Mouse (Mus musculus) left cerebral cortex, adult 2 months (tissue): ENCODE measurements around the gene Elavl4. TPM values are rescaled to one million over a fixed set of nuclear protein-coding genes. Genes with fewer than 3 reads are reported as not detected.
A peak's percentile ranks its signal among the peaks of the same experiment; 100 is the strongest.

Source experiments
- DNase-seq, 2 experiments: peaks; one replicate each; pipeline ENCODE4 v3.0.0; 2021 to 2022; ENCODE audit warnings: low spot score in 2 of 2, mixed read lengths in 1 of 2; ENCODE audit errors: extremely low spot score in 1 of 2
- H3K27ac ChIP-seq: fragments of 200-600 bp; 2 replicates; pipeline ENCODE4 v1.8.1; 2022
- H3K4me3 ChIP-seq: fragments of 200-600 bp; 2 replicates; pipeline ENCODE4 v1.8.1; 2022
- CTCF ChIP-seq: fragments of 200-600 bp; IDR thresholded peaks from 2 replicates; pipeline ENCODE4 v1.8.1; 2022; ENCODE audit warnings: antibody characterized with exemption, mild to moderate bottlenecking, moderate library complexity
- intact Hi-C: fragments of 180-260 bp; cut with DNase I; formaldehyde crosslinking; loops from one replicate; pipeline ENCODE4 v1.15.1; 2025
- total RNA-seq, 2 experiments: library from RNA; stranded (reverse); gene quantifications; 2 replicates each; pipeline ENCODE4 v1.2.3; 2021

The Elavl4 gene
- total RNA-seq, 2 experiments from 2014 or later: 95.9 to 117 TPM

DNA sequence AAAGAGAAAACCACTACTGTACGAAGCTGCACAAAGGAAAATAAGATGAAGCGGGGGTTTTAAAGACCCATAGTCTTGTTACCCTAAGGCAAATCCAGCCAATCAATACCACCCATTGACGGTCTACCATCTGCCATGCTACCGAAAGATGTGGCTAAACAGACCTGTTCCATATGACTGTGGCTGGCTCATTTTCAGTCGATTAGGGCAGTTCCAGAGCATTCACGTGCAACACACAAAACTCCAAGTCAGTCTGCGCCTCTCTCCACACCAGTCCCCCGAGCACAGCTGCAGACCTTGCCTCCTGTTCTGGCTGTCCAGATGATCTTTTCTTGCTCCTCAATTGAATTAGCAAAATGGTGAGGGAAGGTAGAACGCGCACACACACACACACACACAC lies 59.2 kb downstream of the Elavl4 start:
- no peak overlapping the region for H3K4me3 ChIP-seq
- no peak for TF ChIP-seq CTCF
- intact Hi-C loops: no loop called here
- H3K27ac ChIP-seq: no peak overlapping the region
- DNase-seq: no peak

DNA sequence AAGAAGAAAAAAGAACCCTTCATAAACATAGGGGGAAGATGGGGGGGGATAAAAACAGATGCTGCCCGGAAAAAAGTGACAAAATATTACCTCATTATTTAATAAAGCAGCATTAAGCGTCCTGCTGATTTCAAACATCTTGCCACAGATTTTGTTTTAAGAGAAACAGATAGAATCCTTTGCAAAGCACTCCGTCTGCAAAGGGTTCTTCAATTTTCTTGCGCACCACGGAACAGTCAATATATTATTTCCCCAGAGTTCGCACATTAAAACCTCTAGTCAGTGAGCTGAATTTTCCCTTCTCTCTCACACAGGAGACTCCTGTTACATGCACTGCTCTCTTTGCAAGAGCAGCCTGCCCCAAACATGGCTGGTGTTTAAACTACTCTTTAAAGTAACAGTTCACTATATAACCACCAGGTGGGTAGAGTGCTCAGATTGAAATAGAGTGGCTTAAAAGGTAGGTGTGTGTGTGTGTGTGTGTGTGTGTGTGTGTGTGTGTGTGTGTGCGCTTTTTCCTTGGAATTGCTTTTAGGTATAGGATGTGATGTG lies 61.1 kb downstream of the Elavl4 start:
- peak; percentile 33 for TF ChIP-seq CTCF
- no peak for DNase-seq
- Histone ChIP-seq H3K27ac (peak overlapping the region; percentile 45; the same call in 1 of the 2 replicates), H3K4me3 (peak overlapping the region; percentile 52)
- intact Hi-C loops: no loop called here

DNA sequence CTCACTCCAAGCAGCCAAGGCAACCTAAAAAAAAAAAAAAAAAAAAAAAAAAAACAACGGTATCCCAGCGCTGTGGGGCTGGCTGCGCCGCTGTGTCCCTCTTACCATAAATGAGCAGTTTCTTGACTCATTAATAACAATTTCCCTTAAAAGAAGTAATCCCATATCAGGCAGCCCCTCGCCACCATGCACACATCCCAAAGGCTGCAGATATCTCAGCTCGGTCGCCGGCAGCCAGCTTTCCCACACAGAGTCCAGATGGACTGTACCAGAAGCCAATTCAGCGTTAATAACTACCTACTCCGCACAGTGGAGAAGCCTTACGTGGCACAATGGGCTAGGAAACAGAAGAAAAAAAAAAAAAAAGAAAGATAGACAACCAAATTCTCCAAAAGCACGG lies 61.7 kb downstream of the Elavl4 start:
- intact Hi-C loops: no loop called here
- DNase-seq: peak in 1 of 2 experiments; percentile 35
- Histone ChIP-seq H3K27ac (peak overlapping the region; percentile 78), H3K4me3 (peak overlapping the region; percentile 52)
- no peak for TF ChIP-seq CTCF

DNA sequence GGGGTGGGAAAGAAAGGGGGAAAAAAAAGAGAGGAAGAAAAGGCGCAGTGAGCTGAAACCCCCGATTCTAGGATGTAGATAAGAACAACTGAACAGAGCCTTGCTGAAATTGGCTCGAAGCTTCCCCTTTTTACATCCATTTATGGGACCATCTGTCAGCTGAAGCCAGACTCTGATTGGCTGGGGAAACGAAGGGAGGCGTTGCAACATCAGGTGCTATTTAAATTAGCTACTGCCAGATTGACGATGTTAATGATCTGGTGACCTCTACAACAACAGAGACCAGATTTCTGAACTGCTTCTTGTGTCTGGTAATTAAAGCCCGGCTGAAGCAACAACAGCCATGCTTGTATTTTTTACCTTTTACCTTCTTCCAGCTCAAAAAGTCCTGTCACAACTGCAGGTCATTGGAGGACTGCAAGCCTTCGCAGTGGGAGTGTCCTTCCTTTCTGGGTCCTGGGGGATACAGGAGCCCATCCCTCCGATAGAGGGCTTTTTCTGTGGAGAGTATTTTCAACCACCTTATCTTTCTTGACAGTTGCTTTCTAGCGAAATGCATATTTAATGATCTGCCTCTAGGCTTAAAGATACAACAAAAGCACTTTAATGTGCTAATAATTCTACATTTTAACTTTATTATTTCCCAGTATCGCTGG lies 64.2 kb downstream of the Elavl4 start:
- Histone ChIP-seq H3K27ac (peak overlapping the region; percentile 96), H3K4me3 (peak overlapping the region; percentile 61)
- intact Hi-C loops: loop anchor here (2.0 to 10.0 kb wide), 5 partner anchors 63 to 305 kb away; partner anchors contain the start of gene Elavl4
- DNase-seq: peak; percentile 52 to 53
- no peak; the same call in 1 of the 2 replicates for TF ChIP-seq CTCF

DNA sequence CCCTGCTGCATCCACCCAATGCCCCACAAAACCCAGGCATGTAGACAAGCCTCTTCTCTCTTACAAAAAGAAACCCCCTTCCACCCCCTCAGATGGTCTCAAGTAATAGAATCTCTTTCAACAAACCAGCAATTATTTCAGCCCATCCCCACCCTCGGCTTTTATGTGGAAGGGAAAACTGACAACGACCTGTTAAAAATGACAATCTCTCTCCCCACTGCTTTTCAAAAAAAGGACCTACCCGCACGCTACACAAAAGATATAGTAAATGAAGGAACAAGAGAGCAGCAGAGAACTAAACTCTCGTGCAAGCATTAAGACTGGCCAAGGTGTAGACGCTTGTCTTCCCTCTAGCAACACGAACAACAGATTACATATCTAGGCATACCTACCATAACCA lies 64.9 kb downstream of the Elavl4 start:
- peak overlapping the region; percentile 61 for H3K4me3 ChIP-seq
- intact Hi-C loops: loop anchor here (2.0 to 10.0 kb wide), 4 partner anchors 64 to 305 kb away; partner anchors contain the start of gene Elavl4
- peak overlapping the region; percentile 96 for H3K27ac ChIP-seq
- no peak for TF ChIP-seq CTCF
- DNase-seq: no peak

DNA sequence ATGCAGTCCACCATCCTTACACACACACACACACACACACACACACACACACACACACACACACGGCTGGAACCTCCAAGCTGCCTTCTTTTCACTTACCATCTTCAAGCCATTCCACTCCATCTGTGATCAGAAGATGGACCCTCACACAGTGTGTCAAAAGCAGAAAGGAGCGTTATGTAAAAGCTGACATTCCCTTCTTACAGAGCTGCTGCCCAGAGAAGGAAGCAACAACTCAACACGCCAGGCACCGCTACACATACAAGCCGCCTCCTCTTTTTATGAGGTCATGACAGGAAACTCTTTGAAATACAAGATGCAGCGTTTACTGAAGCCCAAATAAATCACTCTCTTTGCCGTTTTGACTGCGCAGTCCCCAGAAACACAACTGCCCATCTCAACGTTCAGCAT lies 65.3 kb downstream of the Elavl4 start:
- Histone ChIP-seq H3K4me3 (peak overlapping the region; percentile 61), H3K27ac (peak overlapping the region; percentile 96)
- TF ChIP-seq CTCF: no peak
- peak; percentile 44 to 47 for DNase-seq
- intact Hi-C loops: loop anchor here (2.0 to 10.0 kb wide), 4 partner anchors 64 to 304 kb away; partner anchors contain the start of gene Elavl4

DNA sequence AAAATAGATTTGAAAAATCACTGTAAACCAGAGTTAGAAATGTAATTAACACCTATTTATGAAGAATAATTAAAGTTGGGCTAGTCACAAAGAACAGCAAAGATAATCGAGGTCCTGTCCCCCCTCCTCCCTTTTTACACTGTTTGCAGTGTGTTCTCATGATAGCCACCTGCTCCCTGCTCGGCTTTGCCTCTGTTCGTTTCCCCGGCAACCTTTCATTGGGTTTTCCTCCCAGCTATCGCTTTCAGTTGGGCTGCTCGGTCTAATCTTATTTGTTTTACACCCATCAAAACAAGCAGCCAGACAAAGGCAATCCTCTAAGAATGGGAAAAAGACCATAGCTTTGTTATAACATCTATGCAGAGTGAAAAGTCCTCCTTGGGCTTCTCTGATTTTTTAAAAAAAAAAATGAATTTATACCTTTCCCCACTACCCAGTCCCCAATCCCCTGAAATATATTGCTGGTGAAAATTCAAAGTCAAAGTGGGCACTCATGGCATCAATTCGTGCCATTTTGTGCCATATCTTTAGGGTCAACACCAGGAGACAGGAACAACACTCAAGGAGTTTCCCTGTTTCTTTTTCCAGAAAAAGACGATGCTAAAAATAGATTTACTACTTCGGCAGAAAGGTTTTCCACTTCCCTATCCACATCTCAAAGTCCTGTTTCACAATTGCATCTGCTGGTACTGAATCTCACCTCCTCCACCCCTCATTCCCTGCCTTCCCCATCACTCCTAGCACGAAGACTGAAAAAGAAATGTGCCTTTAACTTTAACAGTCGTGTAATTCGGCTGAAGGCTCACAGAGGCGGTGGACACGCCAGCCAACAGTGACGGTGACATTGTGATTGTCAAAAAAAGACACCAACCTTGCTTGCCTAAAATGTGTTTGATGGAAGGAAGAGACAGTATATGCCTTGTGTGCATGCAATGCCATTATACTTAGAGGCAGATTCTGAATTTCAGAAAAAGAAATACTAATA lies 66.1 kb downstream of the Elavl4 start:
- peak; percentile 36 to 41 for DNase-seq

DNA sequence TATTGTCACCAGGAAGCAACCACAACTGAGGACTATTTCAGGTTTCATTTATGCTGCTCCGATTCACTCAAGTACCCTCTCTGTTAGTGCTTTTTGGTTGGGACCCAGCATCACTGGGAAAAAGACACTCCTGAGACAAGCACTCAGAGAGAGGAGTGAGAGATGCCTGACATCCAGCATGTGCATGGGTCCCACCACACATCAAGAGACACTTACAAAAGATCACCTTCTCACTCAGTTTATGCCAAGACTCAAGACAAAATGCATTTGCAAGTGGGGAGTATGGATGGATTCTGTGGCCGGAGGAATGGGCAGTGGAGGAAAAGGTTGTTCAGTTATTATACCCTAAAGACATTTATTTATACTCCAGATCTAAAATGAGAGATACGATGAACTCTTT lies 67.3 kb downstream of the Elavl4 start:
- DNase-seq: no peak
- intact Hi-C loops: loop anchor here (10.0 kb wide), 1 partner anchor 160 kb away; no protein-coding TSS in a partner anchor
- peak overlapping the region; percentile 61 for H3K4me3 ChIP-seq
- TF ChIP-seq CTCF: no peak
- H3K27ac ChIP-seq: peak overlapping the region; percentile 6; the same call in 1 of the 2 replicates

More for the DNA sequence above, 66.1 kb downstream of the Elavl4 start:
- H3K27ac ChIP-seq: peak overlapping the region; percentile 96
- intact Hi-C loops: loop anchor here (2.0 to 10.0 kb wide), 4 partner anchors 65 to 303 kb away; partner anchors contain the start of gene Elavl4
- no peak for TF ChIP-seq CTCF
- peak overlapping the region; percentile 61 for H3K4me3 ChIP-seq

DNA sequence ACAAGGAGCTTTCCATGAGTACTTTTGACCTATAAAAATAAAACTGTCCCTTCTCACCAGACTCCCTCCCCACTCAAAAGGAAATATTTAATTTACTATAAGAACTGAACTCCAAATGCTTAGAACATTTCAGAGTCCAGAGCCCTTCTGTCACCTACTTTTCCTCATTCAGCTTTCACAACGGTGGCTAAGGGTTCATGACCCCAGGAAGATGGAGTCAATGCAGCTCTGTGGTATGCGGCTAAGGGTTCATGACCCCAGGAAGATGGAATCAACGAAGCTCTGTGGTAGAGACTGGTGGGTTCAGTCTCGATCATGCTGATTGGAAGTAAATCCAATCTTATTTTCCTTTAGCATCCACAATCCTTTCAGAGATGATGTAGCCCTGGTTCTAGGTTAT lies 81.7 kb downstream of the Elavl4 start:
- Histone ChIP-seq H3K4me3 (no peak overlapping the region), H3K27ac (no peak overlapping the region)
- intact Hi-C loops: no loop called here
- no peak for TF ChIP-seq CTCF
- DNase-seq: no peak

DNA sequence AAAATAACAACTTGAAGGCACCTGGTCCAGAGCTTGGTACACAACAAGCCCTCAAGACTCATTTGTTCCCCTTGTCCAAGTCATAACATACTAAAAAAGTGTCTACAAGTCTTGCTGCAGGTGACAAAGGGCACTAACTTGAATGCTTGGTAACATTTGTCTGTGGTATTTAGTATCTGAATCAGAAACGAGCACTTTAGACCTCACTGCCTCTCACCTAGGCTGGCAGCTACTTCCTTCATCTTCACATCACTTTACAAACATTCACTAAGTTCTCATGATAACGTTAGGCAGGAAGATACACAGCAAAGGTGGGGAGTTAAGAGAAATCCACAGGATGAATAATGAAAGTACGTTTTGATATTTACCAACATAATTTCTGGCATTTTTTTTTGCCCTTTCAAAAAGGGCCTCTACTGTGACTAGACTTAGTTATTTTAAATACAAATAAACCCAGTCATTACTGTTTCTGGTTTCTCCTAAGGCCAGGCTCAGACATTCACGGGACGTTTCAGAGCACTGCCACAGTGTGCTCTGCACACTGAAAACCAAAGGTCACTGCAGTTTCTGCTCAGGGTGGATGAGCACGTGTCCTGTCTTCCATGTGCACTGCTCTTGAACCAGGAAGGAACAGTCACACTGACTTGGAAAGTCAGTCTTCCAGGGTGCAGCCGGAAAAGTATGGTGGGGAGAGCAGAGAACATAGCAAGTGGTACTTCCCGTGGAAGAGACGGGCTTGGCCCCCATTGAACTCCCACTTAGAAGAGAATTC lies 84.7 kb downstream of the Elavl4 start:
- Histone ChIP-seq H3K4me3 (no peak overlapping the region), H3K27ac (no peak overlapping the region)
- no peak for DNase-seq
- TF ChIP-seq CTCF: no peak
- intact Hi-C loops: no loop called here
